Mouse (Mus musculus): ENCODE data around the gene Sema6b. TPM values are rescaled to one million over a fixed set of nuclear protein-coding genes. Genes with fewer than 3 reads are reported as not detected.
A peak's percentile ranks its signal among the peaks of the same experiment; 100 is the strongest.

Sema6b gene
- polyA plus RNA-seq, 2 experiments = 3.8 to 10.5 TPM

- no peak for TF ChIP-seq POLR2A (IDR thresholded peaks at IDR 0.05; ENCODE audit: borderline replicate concordance, extremely low read depth, insufficient read depth, insufficient read length)
- Histone ChIP-seq H3K9me3 (ENCODE audit: control insufficient read depth, low read length) (no peaks in the 10 kb centered on the region), H3K27me3 (ENCODE audit: control insufficient read depth, insufficient read depth, low read length) (no peaks in the 10 kb centered on the region), H3K4me2 (replicated peaks; ENCODE audit: low read depth, low read length, severe bottlenecking) (no peak overlapping the region), H3K4me1 (ENCODE audit: control insufficient read depth, insufficient read depth, low read length) (peaks cover 7% of the 10 kb centered on the region; the same call in 1 of the 2 replicates), H3K9ac (ENCODE audit: low read depth, low read length, severe bottlenecking) (no peak overlapping the region), H3K36me3 (ENCODE audit: control insufficient read depth, insufficient read depth, low read length) (no peaks in the 10 kb centered on the region), H3K4me3 (replicated peaks; ENCODE audit: low read length) (no peak overlapping the region), H3K27ac (replicated peaks; ENCODE audit: low read depth, low read length) (no peak overlapping the region)
- DNase-seq (ENCODE audit: low spot score) (peak; percentile 51), ATAC-seq (ENCODE audit: low FRiP score, low read depth) (peak; percentile 11; the same call in 1 of the 2 replicates)
- WGBS = under 1% methylated on average over 9 of the region's 9 CpGs
Measured at GRCm38 (mm10) chr17:56159729-56160128, 19.6 kb upstream of the Sema6b start.

- Histone ChIP-seq H3K4me1 (ENCODE audit: control insufficient read depth, insufficient read depth, low read length) (peaks cover 3% of the 10 kb centered on the region; the same call in 1 of the 2 replicates), H3K4me3 (replicated peaks; ENCODE audit: low read length) (no peak overlapping the region), H3K9me3 (ENCODE audit: control insufficient read depth, low read length) (no peaks in the 10 kb centered on the region), H3K9ac (ENCODE audit: low read depth, low read length, severe bottlenecking) (no peak overlapping the region), H3K27me3 (ENCODE audit: control insufficient read depth, insufficient read depth, low read length) (peaks cover 19% of the 10 kb centered on the region), H3K4me2 (replicated peaks; ENCODE audit: low read depth, low read length, severe bottlenecking) (no peak overlapping the region), H3K27ac (replicated peaks; ENCODE audit: low read depth, low read length) (no peak overlapping the region), H3K36me3 (ENCODE audit: control insufficient read depth, insufficient read depth, low read length) (no peaks in the 10 kb centered on the region)
- ATAC-seq (ENCODE audit: low FRiP score, low read depth) (0 out of 2 replicates have a peak, but pooled peaks have one; percentile 5), DNase-seq (ENCODE audit: low spot score) (peak; percentile 38)
- WGBS = 37% methylated on average over 9 of the region's 9 CpGs
- no peak for TF ChIP-seq POLR2A (IDR thresholded peaks at IDR 0.05; ENCODE audit: borderline replicate concordance, extremely low read depth, insufficient read depth, insufficient read length)
Measured at GRCm38 (mm10) chr17:56153643-56154042, 13.5 kb upstream of the Sema6b start.

GRCm38 (mm10) chr17:56149897-56150296, 9.8 kb upstream of the Sema6b start:
- WGBS = 40% methylated on average over 2 of the region's 2 CpGs
- no peak for TF ChIP-seq POLR2A (IDR thresholded peaks at IDR 0.05; ENCODE audit: borderline replicate concordance, extremely low read depth, insufficient read depth, insufficient read length)
- Histone ChIP-seq H3K27ac (replicated peaks; ENCODE audit: low read depth, low read length) (no peak overlapping the region), H3K36me3 (ENCODE audit: control insufficient read depth, insufficient read depth, low read length) (no peaks in the 10 kb centered on the region), H3K4me2 (replicated peaks; ENCODE audit: low read depth, low read length, severe bottlenecking) (no peak overlapping the region), H3K9ac (ENCODE audit: low read depth, low read length, severe bottlenecking) (no peak overlapping the region), H3K4me1 (ENCODE audit: control insufficient read depth, insufficient read depth, low read length) (peaks cover 3% of the 10 kb centered on the region; the same call in 1 of the 2 replicates), H3K4me3 (replicated peaks; ENCODE audit: low read length) (no peak overlapping the region), H3K9me3 (ENCODE audit: control insufficient read depth, low read length) (no peaks in the 10 kb centered on the region), H3K27me3 (ENCODE audit: control insufficient read depth, insufficient read depth, low read length) (peaks cover 48% of the 10 kb centered on the region)
- ATAC-seq (ENCODE audit: low FRiP score, low read depth) (no peak), DNase-seq (ENCODE audit: low spot score) (no peak)

GRCm38 (mm10) chr17:56148790-56149618, 8.9 kb upstream of the Sema6b start:
- H3K9ac ChIP-seq (ENCODE audit: low read depth, low read length, severe bottlenecking) = 0 out of 2 replicates have a peak overlapping the region, but pooled peaks have one; percentile 32
- TF ChIP-seq POLR2A (IDR thresholded peaks at IDR 0.05; ENCODE audit: borderline replicate concordance, extremely low read depth, insufficient read depth, insufficient read length) = no peak

GRCm38 (mm10) chr17:56148280-56148679, 8.1 kb upstream of the Sema6b start:
- no peak for DNase-seq (ENCODE audit: low spot score)
- 14% methylated on average over 9 of the region's 9 CpGs for WGBS
- H3K9ac ChIP-seq (ENCODE audit: low read depth, low read length, severe bottlenecking) = no peak overlapping the region
- H3K4me2 ChIP-seq (replicated peaks; ENCODE audit: low read depth, low read length, severe bottlenecking) = peak overlapping the region; percentile 35; the same call in 1 of the 2 replicates
- H3K4me3 ChIP-seq (replicated peaks; ENCODE audit: low read length) = 0 out of 2 replicates have a peak overlapping the region, but pooled peaks have one; percentile 8
- ATAC-seq (ENCODE audit: low FRiP score, low read depth) = no peak
- H3K9me3 ChIP-seq (ENCODE audit: control insufficient read depth, low read length) = no peaks in the 10 kb centered on the region
- no peak overlapping the region for H3K27ac ChIP-seq (replicated peaks; ENCODE audit: low read depth, low read length)
- no peaks in the 10 kb centered on the region for H3K36me3 ChIP-seq (ENCODE audit: control insufficient read depth, insufficient read depth, low read length)
- H3K27me3 ChIP-seq (ENCODE audit: control insufficient read depth, insufficient read depth, low read length) = peaks cover 48% of the 10 kb centered on the region
- no peaks in the 10 kb centered on the region for H3K4me1 ChIP-seq (ENCODE audit: control insufficient read depth, insufficient read depth, low read length)
- no peak for TF ChIP-seq POLR2A (IDR thresholded peaks at IDR 0.05; ENCODE audit: borderline replicate concordance, extremely low read depth, insufficient read depth, insufficient read length)

More at GRCm38 (mm10) chr17:56148790-56149618, 8.9 kb upstream of the Sema6b start:
- H3K27ac ChIP-seq (replicated peaks; ENCODE audit: low read depth, low read length) = no peak overlapping the region
- whole genome bisulfite sequencing = 2% methylated on average over 26 of the region's 30 CpGs
- peaks cover 3% of the 10 kb centered on the region; the same call in 1 of the 2 replicates for H3K4me1 ChIP-seq (ENCODE audit: control insufficient read depth, insufficient read depth, low read length)
- H3K27me3 ChIP-seq (ENCODE audit: control insufficient read depth, insufficient read depth, low read length) = peaks cover 48% of the 10 kb centered on the region
- ATAC-seq (ENCODE audit: low FRiP score, low read depth) (peak; percentile 61), DNase-seq (ENCODE audit: low spot score) (no peak)
- H3K9me3 ChIP-seq (ENCODE audit: control insufficient read depth, low read length) = no peaks in the 10 kb centered on the region
- H3K36me3 ChIP-seq (ENCODE audit: control insufficient read depth, insufficient read depth, low read length) = no peaks in the 10 kb centered on the region
- H3K4me3 ChIP-seq (replicated peaks; ENCODE audit: low read length) = peak overlapping the region; percentile 8; the same call in 1 of the 2 replicates
- H3K4me2 ChIP-seq (replicated peaks; ENCODE audit: low read depth, low read length, severe bottlenecking) = peak overlapping the region; percentile 35
